16 mouse cellular contexts compared by ENCODE assay signal in the genomic region with DNA sequence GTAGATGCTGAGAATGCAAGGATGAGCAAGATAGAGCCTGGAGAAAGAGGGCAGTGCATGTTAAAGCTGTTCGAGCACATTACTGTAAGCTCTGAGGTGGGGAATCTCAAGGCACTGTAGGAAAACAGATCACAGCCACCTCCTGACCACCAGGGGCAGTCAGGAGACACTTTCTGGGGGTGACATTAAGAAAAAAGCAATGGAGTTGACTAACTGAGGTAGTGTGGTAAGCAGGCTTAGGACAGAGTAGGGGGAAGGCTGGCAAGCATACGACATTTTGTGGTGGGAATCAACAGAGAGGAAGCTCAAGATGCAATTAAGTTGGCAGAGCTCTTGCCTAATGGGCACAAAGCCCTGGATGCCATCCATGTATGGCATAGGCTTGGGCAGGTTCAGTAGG.
DNase-seq lines count a peak whose midpoint lies in the region; ATAC-seq and TF ChIP-seq lines count a peak whose summit lies in the region.
"Had no signal": no experiment of that assay in that cellular context is flagged by ENCODE, and none has a peak within 500 bp of the region (broad histone marks: within the 10 kb centered on the region; RNA-seq: fewer than 3 reads in every experiment).

No protein-coding gene starts in this region.

- H3K4me3 ChIP-seq in heart, postnatal 0 days (ENCODE audit: low read depth, low read length), result no peak overlapping the region
- H3K4me3 ChIP-seq in lung, postnatal 0 days (ENCODE audit: low read depth, low read length), result no peak overlapping the region
- no peak overlapping the region for H3K4me3 ChIP-seq in stomach, postnatal 0 days (ENCODE audit: low read depth, low read length)
- H3K4me3 ChIP-seq: embryonic facial prominence, embryonic 13.5 days had no signal

- no peak overlapping the region for H3K4me2 ChIP-seq in heart, postnatal 0 days (ENCODE audit: low read depth, low read length)
- H3K4me2 ChIP-seq in lung, postnatal 0 days (replicated peaks; ENCODE audit: low read depth, low read length), result no peak overlapping the region
- H3K4me2 ChIP-seq in stomach, postnatal 0 days (replicated peaks; ENCODE audit: low read depth), result no peak overlapping the region
- H3K4me2 ChIP-seq: embryonic facial prominence, embryonic 13.5 days had no signal

- TF ChIP-seq CTCF in heart, postnatal 0 days (IDR thresholded peaks at IDR 0.05; ENCODE audit: low read depth), result peak; percentile 14
- peak; percentile 40 for TF ChIP-seq CTCF in lung, postnatal 0 days (IDR thresholded peaks at IDR 0.05)
- TF ChIP-seq CTCF in Patski (IDR thresholded peaks at IDR 0.05), result peak; percentile 52
- peak; percentile 50 for TF ChIP-seq CTCF in stomach, postnatal 0 days (IDR thresholded peaks at IDR 0.05; ENCODE audit: low read depth)

- in situ Hi-C loops in Patski (cut with MboI; ENCODE audit: low pct_unique_long_range_greater_than_20kb), result no loop called here

- intact Hi-C loops in heart, postnatal 25 days (cut with DNase I), result no loop called here

- no peak for DNase-seq in heart, postnatal 0 days (ENCODE audit: low spot score)
- DNase-seq in heart, postnatal 25 days (ENCODE audit: low spot score), result no peak
- DNase-seq in lung, postnatal 0 days (ENCODE audit: low spot score), result no peak
- no peak for DNase-seq in lung, postnatal 36 days
- DNase-seq in Patski (ENCODE audit: low read depth, low spot score), result no peak
- no peak for DNase-seq in stomach, postnatal 0 days (ENCODE audit: low spot score)
- DNase-seq in heart, adult 11 months, result no peak
- DNase-seq: adrenal gland, adult 8-10 months; cerebellum, postnatal 36 days; heart, postnatal 14 days; kidney, postnatal 14 days; lung, adult 2 months; right cerebral cortex, postnatal 4 days; thymus, postnatal 14 days had no signal

- ATAC-seq in heart, postnatal 0 days (ENCODE audit: insufficient read depth, low read depth), result no peak
- ATAC-seq in lung, postnatal 0 days, result no peak
- ATAC-seq in Patski, result peak; percentile 35
- ATAC-seq in stomach, postnatal 0 days (ENCODE audit: low FRiP score, low TSS enrichment), result no peak
- ATAC-seq: inflammation-experienced regulatory T-cells, adult 6 months had no signal

- H3K27ac ChIP-seq in heart, postnatal 0 days (ENCODE audit: low read depth), result no peak overlapping the region
- no peak overlapping the region for H3K27ac ChIP-seq in lung, postnatal 0 days (ENCODE audit: low read length)
- H3K27ac ChIP-seq in stomach, postnatal 0 days (replicated peaks), result no peak overlapping the region
- H3K27ac ChIP-seq: embryonic facial prominence, embryonic 13.5 days had no signal

- no peaks in the 10 kb centered on the region for H3K4me1 ChIP-seq in heart, postnatal 0 days (ENCODE audit: control insufficient read depth, insufficient read depth)
- H3K4me1 ChIP-seq in lung, postnatal 0 days (ENCODE audit: insufficient read depth, low read depth, low read length), result no peaks in the 10 kb centered on the region
- H3K4me1 ChIP-seq in stomach, postnatal 0 days (replicated peaks; ENCODE audit: control insufficient read depth, insufficient read depth), result no peaks in the 10 kb centered on the region
- H3K4me1 ChIP-seq: embryonic facial prominence, embryonic 13.5 days had no signal

- H3K36me3 ChIP-seq in heart, postnatal 0 days (replicated peaks; ENCODE audit: control insufficient read depth, insufficient read depth, low read length), result no peaks in the 10 kb centered on the region
- no peaks in the 10 kb centered on the region for H3K36me3 ChIP-seq in lung, postnatal 0 days (ENCODE audit: insufficient read depth, low read length)
- no peaks in the 10 kb centered on the region for H3K36me3 ChIP-seq in stomach, postnatal 0 days (ENCODE audit: control insufficient read depth, insufficient read depth, low read length)
- H3K36me3 ChIP-seq: embryonic facial prominence, embryonic 13.5 days had no signal

- no peaks in the 10 kb centered on the region for H3K27me3 ChIP-seq in heart, postnatal 0 days (ENCODE audit: control insufficient read depth, insufficient read depth, low read length)
- H3K27me3 ChIP-seq in lung, postnatal 0 days (replicated peaks; ENCODE audit: insufficient read depth, low read length), result no peaks in the 10 kb centered on the region
- no peaks in the 10 kb centered on the region for H3K27me3 ChIP-seq in Patski
- no peaks in the 10 kb centered on the region for H3K27me3 ChIP-seq in stomach, postnatal 0 days (ENCODE audit: control insufficient read depth, insufficient read depth, low read length)
- H3K27me3 ChIP-seq: embryonic facial prominence, embryonic 13.5 days had no signal

- no peak for TF ChIP-seq EP300 in heart, postnatal 0 days (IDR thresholded peaks at IDR 0.05; ENCODE audit: low read depth)
- TF ChIP-seq EP300 in lung, postnatal 0 days (IDR thresholded peaks at IDR 0.05), result no peak
- no peak for TF ChIP-seq EP300 in stomach, postnatal 0 days (optimal IDR thresholded peaks at IDR 0.05)

- POLR2A ChIA-PET in Patski (lab: Charles Lee), result no interaction called here

- no peaks in the 10 kb centered on the region for H3K9me3 ChIP-seq in heart, postnatal 0 days (replicated peaks; ENCODE audit: control insufficient read depth, low read length)
- H3K9me3 ChIP-seq in lung, postnatal 0 days (ENCODE audit: low read length), result no peaks in the 10 kb centered on the region
- H3K9me3 ChIP-seq in stomach, postnatal 0 days (ENCODE audit: control insufficient read depth, low read length), result no peaks in the 10 kb centered on the region
- H3K9me3 ChIP-seq: embryonic facial prominence, embryonic 13.5 days had no signal

- no peak overlapping the region for H3K9ac ChIP-seq in heart, postnatal 0 days (replicated peaks; ENCODE audit: low read depth, low read length)
- H3K9ac ChIP-seq in lung, postnatal 0 days (replicated peaks; ENCODE audit: low read depth), result no peak overlapping the region
- H3K9ac ChIP-seq in stomach, postnatal 0 days (ENCODE audit: low read length), result no peak overlapping the region
- H3K9ac ChIP-seq: embryonic facial prominence, embryonic 13.5 days had no signal

- WGBS in heart, postnatal 0 days, result 70% methylated on average over 2 of the region's 2 CpGs
- WGBS in lung, postnatal 0 days, result 71% methylated on average over 2 of the region's 2 CpGs
- 80% methylated on average over 2 of the region's 2 CpGs for WGBS in stomach, postnatal 0 days

- CTCF ChIA-PET in Patski (lab: Charles Lee), result interaction anchor here (0.8 kb wide), 1 partner anchor 13 kb away, joined by 3 read pairs; no protein-coding TSS in a partner anchor
